Mouse (Mus musculus) bone marrow, adult 2 months (tissue): Measurements from ENCODE around the gene Sorbs1. TPM values are rescaled to one million over a fixed set of nuclear protein-coding genes. Genes with fewer than 3 reads are reported as not detected.
A peak's percentile ranks its signal among the peaks of the same experiment; 100 is the strongest.
"Not testable (repeated sequence)": the region's sequence is repeated elsewhere in the genome, so short reads cannot be mapped to it uniquely, and the experiment has no call there.

Source experiments
- H3K27ac ChIP-seq: fragments of 200-500 bp; 2 replicates; pipeline ENCODE4 v1.5.1; 2012; ENCODE audit warnings: low read depth, mild to moderate bottlenecking, control low read depth, inconsistent platforms, low read length; ENCODE audit not compliant: control insufficient read depth, poor library complexity, insufficient read depth
- H3K4me1 ChIP-seq: fragments of 200-500 bp; 2 replicates; pipeline ENCODE4 v1.6.1; 2011; ENCODE audit warnings: low read length; ENCODE audit not compliant: control insufficient read depth, insufficient read depth
- H3K4me3 ChIP-seq: fragments of 200-500 bp; replicated peaks from 2 replicates; pipeline ENCODE3; 2011; ENCODE audit warnings: mild to moderate bottlenecking, low read depth, low read length, control low read depth; ENCODE audit not compliant: control insufficient read depth
- CTCF ChIP-seq: fragments of 200-500 bp; IDR thresholded peaks from 2 replicates; pipeline ENCODE4 v1.5.1; 2011; ENCODE audit warnings: low read length, control low read depth; ENCODE audit not compliant: control insufficient read depth, insufficient read depth
- POLR2A ChIP-seq: fragments of 200-500 bp; IDR thresholded peaks from 2 replicates; pipeline ENCODE4 v1.6.1; 2011; ENCODE audit warnings: low read depth, mild to moderate bottlenecking, control low read depth, low read length, borderline replicate concordance; ENCODE audit not compliant: control insufficient read depth
- WGBS: fragments of 180-500 bp; shearing (Covaris S2); methylation state at CpG from one replicate; pipeline ENCODE4 v1.1.7; 2018; 5-methylcytosine and 5-hydroxymethylcytosine counted together
- polyA plus RNA-seq: library from polyadenylated mRNA; stranded (reverse); fragments of >200 nt; gene quantifications from 2 replicates; pipeline ENCODE4 v1.2.4, GENCODE M21; 2011; ENCODE audit warnings: low replicate concordance; ENCODE audit not compliant: missing spikeins, insufficient read depth, insufficient read length

Gene Sorbs1
- 13.6 and 26.1 TPM in 2 replicates for polyA plus RNA-seq

DNA sequence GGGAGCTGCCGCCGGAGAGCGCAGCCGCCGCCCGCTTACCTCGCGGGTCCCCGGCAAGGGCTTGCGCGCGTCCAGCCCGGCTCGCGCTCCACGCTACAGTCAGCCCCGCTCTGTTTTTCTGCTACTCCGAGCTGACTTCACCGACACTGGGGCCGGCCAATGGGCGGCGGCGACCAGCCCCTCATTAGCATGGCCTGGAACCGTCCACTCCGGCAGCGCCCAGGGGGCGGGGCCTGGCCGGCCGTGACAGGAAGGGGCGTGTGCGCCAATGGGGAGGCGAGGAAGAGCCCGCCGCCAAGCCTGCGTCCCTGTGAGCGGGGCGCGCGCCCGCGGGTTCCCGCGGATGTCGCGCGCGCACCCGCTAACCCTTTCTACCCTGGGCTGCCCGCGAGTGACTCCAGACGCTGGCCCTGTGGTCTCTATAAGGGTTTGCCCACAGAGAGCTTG, at the start of gene Sorbs1:
Sorbs1 (minus strand) TSS at position 148 of the 447 bp plus-strand sequence.
- H3K4me3 ChIP-seq, result peak within 1 kb of the TSS; percentile 81
- peak within 1 kb of the TSS; percentile 88 for H3K27ac ChIP-seq
- under 1% methylated on average over 50 of the region's 51 CpGs for WGBS
- peak; percentile 98 for TF ChIP-seq POLR2A
- no peak for TF ChIP-seq CTCF
- no peaks in the 10 kb centered on the region; the same call in 1 of the 2 replicates for H3K4me1 ChIP-seq

- H3K27ac ChIP-seq, H3K4me3 ChIP-seq, H3K4me1 ChIP-seq: not testable (repeated sequence)
- 96% methylated on average over 15 of the region's 31 CpGs for WGBS
These were observed 47.9 kb upstream of the Sorbs1 start for GRCm38 (mm10) chr19:40561521-40561920.

DNA sequence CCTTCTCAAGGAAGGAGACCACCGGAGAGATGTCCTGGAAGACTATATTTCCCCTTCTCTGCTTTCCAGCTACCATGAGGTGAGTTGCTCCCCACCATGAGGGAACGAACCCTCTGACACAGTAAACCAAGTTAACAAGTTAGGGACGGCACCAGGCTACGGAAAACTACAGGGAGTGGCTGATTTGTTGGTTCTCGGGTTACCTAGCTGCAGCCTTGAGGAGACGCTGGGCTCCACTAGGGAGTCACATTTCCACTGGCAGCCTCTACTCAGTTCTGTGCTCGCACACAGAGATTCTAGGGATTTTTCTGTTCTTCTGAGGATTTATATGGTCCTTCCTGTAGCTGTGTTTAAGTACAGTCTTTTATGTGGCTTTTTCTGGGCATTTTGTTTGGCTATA, 42.5 kb upstream of the Sorbs1 start:
- H3K27ac ChIP-seq, result no peak overlapping the region
- TF ChIP-seq CTCF (no peak), POLR2A (no peak)
- 93% methylated on average over 7 of the region's 7 CpGs for WGBS
- no peaks in the 10 kb centered on the region for H3K4me1 ChIP-seq
- H3K4me3 ChIP-seq, result no peak overlapping the region

GRCm38 (mm10) chr19:40555136-40555535, 41.6 kb upstream of the Sorbs1 start:
- no peak overlapping the region for H3K4me3 ChIP-seq
- no peak overlapping the region for H3K27ac ChIP-seq
- no peak for TF ChIP-seq POLR2A
- no peak for TF ChIP-seq CTCF
- WGBS, result 94% methylated on average over 8 of the region's 8 CpGs
- H3K4me1 ChIP-seq, result no peaks in the 10 kb centered on the region

DNA sequence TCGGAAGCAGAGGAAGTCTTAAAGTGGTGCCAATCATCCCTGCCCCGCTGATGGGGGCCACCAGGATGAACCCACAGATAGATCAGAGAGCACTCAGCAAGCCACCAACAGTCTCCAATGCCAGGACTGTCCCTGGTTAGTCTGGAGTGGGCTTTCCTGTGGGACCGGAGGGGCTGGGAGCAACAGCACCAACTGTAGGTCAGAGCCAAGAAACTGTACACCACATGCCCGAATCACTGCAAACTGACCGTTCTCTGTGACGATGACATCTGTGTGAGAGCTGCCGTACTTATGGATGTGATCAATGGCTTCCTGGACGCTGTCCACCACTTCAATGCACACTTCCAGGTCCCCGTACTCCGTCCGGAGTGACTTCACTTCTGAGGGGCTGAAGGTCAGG, 40.8 kb upstream of the Sorbs1 start:
- TF ChIP-seq CTCF (no peak), POLR2A (no peak)
- WGBS, result 89% methylated on average over 11 of the region's 11 CpGs
- H3K4me1 ChIP-seq, result no peaks in the 10 kb centered on the region
- H3K4me3 ChIP-seq, result no peak overlapping the region
- H3K27ac ChIP-seq, result no peak overlapping the region

DNA sequence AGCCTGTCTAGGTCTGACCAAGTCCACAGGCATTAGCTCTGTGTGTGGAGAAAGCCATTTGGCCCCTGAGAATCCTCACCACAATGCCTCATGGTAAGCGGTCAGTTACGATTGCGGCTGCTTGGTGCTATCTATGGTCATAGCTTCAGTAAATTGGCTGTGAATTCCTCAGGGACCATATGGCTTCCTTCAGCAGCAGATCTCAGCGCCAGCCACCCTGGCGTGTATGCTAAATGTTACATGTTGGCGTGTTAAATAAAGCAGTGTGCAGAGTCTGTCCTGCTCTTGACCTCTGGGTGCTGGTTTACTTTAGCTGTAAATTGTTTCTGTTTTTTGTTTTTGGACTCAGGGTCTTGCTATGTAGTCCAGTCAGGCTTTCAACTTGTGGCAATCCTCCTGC, 40.3 kb upstream of the Sorbs1 start:
- 92% methylated on average over 6 of the region's 6 CpGs for WGBS
- Histone ChIP-seq H3K4me1 (no peaks in the 10 kb centered on the region), H3K4me3 (no peak overlapping the region), H3K27ac (no peak overlapping the region)
- TF ChIP-seq CTCF, result no peak
- no peak for TF ChIP-seq POLR2A

- 83% methylated on average over 14 of the region's 14 CpGs for WGBS
- H3K27ac ChIP-seq, result peak overlapping the region; percentile 31
- TF ChIP-seq POLR2A (no peak), CTCF (no peak)
These were observed 39.6 kb upstream of the Sorbs1 start for GRCm38 (mm10) chr19:40553014-40553789.

DNA sequence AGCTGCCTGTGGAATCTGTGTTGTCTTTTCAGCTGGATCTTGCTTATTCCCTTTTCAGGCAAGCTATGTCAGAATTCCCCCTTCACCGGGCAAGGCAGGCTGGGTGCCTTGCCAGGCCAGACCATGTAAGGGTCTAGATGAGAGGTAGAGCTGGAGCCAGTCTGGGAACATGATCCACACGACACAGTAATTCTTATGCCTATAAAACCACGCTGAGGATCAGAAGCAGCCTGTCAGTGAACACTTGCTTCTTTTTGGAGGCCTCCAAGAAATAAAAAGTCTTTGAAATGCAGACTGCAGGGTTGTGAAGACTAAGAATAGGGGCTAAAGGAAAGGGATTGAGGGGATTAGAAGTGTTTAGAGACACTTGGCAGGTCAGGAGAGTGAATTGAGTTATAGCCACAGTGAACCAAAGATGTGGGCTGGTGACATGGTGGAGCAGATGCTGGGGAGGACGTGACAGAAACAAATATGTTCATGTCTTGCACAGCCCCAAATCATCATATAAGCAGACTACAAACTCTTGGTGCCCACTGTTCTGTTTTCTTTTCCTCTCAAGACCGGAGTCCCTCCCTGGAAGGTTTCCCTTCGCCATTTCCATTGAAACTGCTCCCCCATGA, 36.0 kb upstream of the Sorbs1 start:
- TF ChIP-seq CTCF (no peak), POLR2A (no peak)
- no peak overlapping the region for H3K4me3 ChIP-seq
- WGBS, result 86% methylated on average over 6 of the region's 6 CpGs

More at GRCm38 (mm10) chr19:40553014-40553789, 39.6 kb upstream of the Sorbs1 start:
- Histone ChIP-seq H3K4me3 (no peak overlapping the region), H3K4me1 (no peaks in the 10 kb centered on the region)

More for the DNA sequence above, 36.0 kb upstream of the Sorbs1 start:
- Histone ChIP-seq H3K27ac (no peak overlapping the region), H3K4me1 (no peaks in the 10 kb centered on the region)
